Mouse (Mus musculus): ENCODE measurements around the gene Gen1. TPM values are rescaled to one million over a fixed set of nuclear protein-coding genes. Genes with fewer than 3 reads are reported as not detected.
A peak's percentile ranks its signal among the peaks of the same experiment; 100 is the strongest.

Gen1 gene
- total RNA-seq (2014; rRNA removed) (0.99 and 2.1 TPM in 2 replicates), polyA plus RNA-seq (2015; fragmentation: Nextera tagmentation; extraction: Ambion mirVana) (0.42 and 0.51 TPM in 2 replicates)

- DNase-seq (ENCODE audit: low spot score) (peak; percentile 97), ATAC-seq (ENCODE audit: low FRiP score) (peak; percentile 98)
- WGBS = 1% methylated on average over 69 of the region's 83 CpGs
- Histone ChIP-seq H3K36me3 (ENCODE audit: insufficient read depth, low read length) (no peaks in the 10 kb centered on the region), H3K27me3 (ENCODE audit: insufficient read depth, low read length) (no peaks in the 10 kb centered on the region), H3K9ac (replicated peaks; ENCODE audit: low read length, poor library complexity, severe bottlenecking) (peak within 1 kb of the TSS; percentile 90), H3K4me3 (ENCODE audit: low read depth, low read length) (peak within 1 kb of the TSS; percentile 93), H3K9me3 (ENCODE audit: low read length) (no peaks in the 10 kb centered on the region), H3K4me1 (ENCODE audit: insufficient read depth, low read length) (peaks cover 12% of the 10 kb centered on the region), H3K4me2 (ENCODE audit: low read depth, low read length, poor library complexity, severe bottlenecking) (peak within 1 kb of the TSS; percentile 99), H3K27ac (ENCODE audit: low read depth, low read length) (peak within 1 kb of the TSS; percentile 88)
- TF ChIP-seq CTCF (IDR thresholded peaks at IDR 0.05) = peak; percentile 43
These were observed at the start of gene Gen1, which contains the start of gene Smc6 for GRCm38 (mm10) chr12:11265382-11266281. Gene Gen1 (minus strand): TSS chr12:11265801. Gene Smc6 (plus strand): TSS chr12:11265886.

GRCm38 (mm10) chr12:11313840-11314239, 48.2 kb upstream of the Gen1 start:
- no peak overlapping the region for H3K4me3 ChIP-seq (ENCODE audit: low read depth, low read length)
- TF ChIP-seq CTCF (IDR thresholded peaks at IDR 0.05) = peak; percentile 61
- H3K27ac ChIP-seq (ENCODE audit: low read depth, low read length) = no peak overlapping the region
- H3K9ac ChIP-seq (replicated peaks; ENCODE audit: low read length, poor library complexity, severe bottlenecking) = no peak overlapping the region
- no peak overlapping the region for H3K4me2 ChIP-seq (ENCODE audit: low read depth, low read length, poor library complexity, severe bottlenecking)
- H3K27me3 ChIP-seq (ENCODE audit: insufficient read depth, low read length) = no peaks in the 10 kb centered on the region
- no peaks in the 10 kb centered on the region for H3K9me3 ChIP-seq (ENCODE audit: low read length)
- DNase-seq (ENCODE audit: low spot score) (peak; percentile 31), ATAC-seq (ENCODE audit: low FRiP score) (no peak)
- H3K4me1 ChIP-seq (ENCODE audit: insufficient read depth, low read length) = no peaks in the 10 kb centered on the region
- WGBS = 71% methylated on average over 1 of the region's 1 CpGs
- peaks cover 11% of the 10 kb centered on the region; the same call in 1 of the 2 replicates for H3K36me3 ChIP-seq (ENCODE audit: insufficient read depth, low read length)

GRCm38 (mm10) chr12:11311106-11311505, 45.5 kb upstream of the Gen1 start:
- Histone ChIP-seq H3K9ac (replicated peaks; ENCODE audit: low read length, poor library complexity, severe bottlenecking) (no peak overlapping the region), H3K4me1 (ENCODE audit: insufficient read depth, low read length) (no peaks in the 10 kb centered on the region), H3K4me2 (ENCODE audit: low read depth, low read length, poor library complexity, severe bottlenecking) (no peak overlapping the region), H3K27me3 (ENCODE audit: insufficient read depth, low read length) (no peaks in the 10 kb centered on the region), H3K4me3 (ENCODE audit: low read depth, low read length) (no peak overlapping the region), H3K27ac (ENCODE audit: low read depth, low read length) (no peak overlapping the region), H3K9me3 (ENCODE audit: low read length) (no peaks in the 10 kb centered on the region), H3K36me3 (ENCODE audit: insufficient read depth, low read length) (peaks cover 18% of the 10 kb centered on the region; the same call in 1 of the 2 replicates)
- WGBS = 98% methylated on average over 2 of the region's 2 CpGs
- ATAC-seq (ENCODE audit: low FRiP score) = no peak
- DNase-seq (ENCODE audit: low spot score) = no peak
- no peak for TF ChIP-seq CTCF (IDR thresholded peaks at IDR 0.05)

- no peak for TF ChIP-seq CTCF (IDR thresholded peaks at IDR 0.05)
- Histone ChIP-seq H3K36me3 (ENCODE audit: insufficient read depth, low read length) (peaks cover 22% of the 10 kb centered on the region; the same call in 1 of the 2 replicates), H3K4me2 (ENCODE audit: low read depth, low read length, poor library complexity, severe bottlenecking) (no peak overlapping the region), H3K27ac (ENCODE audit: low read depth, low read length) (no peak overlapping the region), H3K4me1 (ENCODE audit: insufficient read depth, low read length) (no peaks in the 10 kb centered on the region), H3K9ac (replicated peaks; ENCODE audit: low read length, poor library complexity, severe bottlenecking) (no peak overlapping the region), H3K9me3 (ENCODE audit: low read length) (no peaks in the 10 kb centered on the region), H3K4me3 (ENCODE audit: low read depth, low read length) (no peak overlapping the region), H3K27me3 (ENCODE audit: insufficient read depth, low read length) (no peaks in the 10 kb centered on the region)
- no peak for DNase-seq (ENCODE audit: low spot score)
- ATAC-seq (ENCODE audit: low FRiP score) = no peak
- 91% methylated on average over 8 of the region's 8 CpGs for WGBS
These were observed 41.4 kb upstream of the Gen1 start for GRCm38 (mm10) chr12:11306753-11307645.

GRCm38 (mm10) chr12:11300858-11301257, 35.3 kb upstream of the Gen1 start:
- no peak overlapping the region for H3K27ac ChIP-seq (ENCODE audit: low read depth, low read length)
- H3K36me3 ChIP-seq (ENCODE audit: insufficient read depth, low read length) = peaks cover 23% of the 10 kb centered on the region; the same call in 1 of the 2 replicates
- H3K4me1 ChIP-seq (ENCODE audit: insufficient read depth, low read length) = no peaks in the 10 kb centered on the region
- no peak overlapping the region for H3K9ac ChIP-seq (replicated peaks; ENCODE audit: low read length, poor library complexity, severe bottlenecking)
- H3K27me3 ChIP-seq (ENCODE audit: insufficient read depth, low read length) = no peaks in the 10 kb centered on the region
- WGBS = 92% methylated on average over 1 of the region's 1 CpGs
- no peaks in the 10 kb centered on the region for H3K9me3 ChIP-seq (ENCODE audit: low read length)
- no peak overlapping the region for H3K4me3 ChIP-seq (ENCODE audit: low read depth, low read length)
- ATAC-seq (ENCODE audit: low FRiP score) = no peak
- no peak for DNase-seq (ENCODE audit: low spot score)
- no peak for TF ChIP-seq CTCF (IDR thresholded peaks at IDR 0.05)
- no peak overlapping the region for H3K4me2 ChIP-seq (ENCODE audit: low read depth, low read length, poor library complexity, severe bottlenecking)

Measured in midbrain, postnatal 0 days (tissue).